Mouse (Mus musculus) lung, postnatal 36 days (tissue): ENCODE data around the gene Fam57b.

Experiments used
- DNase-seq: peaks from one replicate; pipeline ENCODE4 v3.0.0; 2022; ENCODE audit warnings: mixed read lengths

The Fam57b gene

GRCm38 (mm10) chr7:126832036-126832598 is 34.6 kb downstream of the Fam57b start:
- DNase-seq, result peak; percentile 91

- no peak for DNase-seq
Measured at GRCm38 (mm10) chr7:126833294-126833693, 35.8 kb downstream of the Fam57b start.

- no peak for DNase-seq
Measured at GRCm38 (mm10) chr7:126843276-126843675, 45.8 kb downstream of the Fam57b start.

- DNase-seq, result no peak
Measured at GRCm38 (mm10) chr7:126845516-126845915, 48.0 kb downstream of the Fam57b start.

GRCm38 (mm10) chr7:126847116-126847420 is 49.6 kb downstream of the Fam57b start, which contains the start of gene Doc2a:
Doc2a (plus strand) TSS chr7:126847416.
- no peak for DNase-seq

- no peak for DNase-seq
Measured at GRCm38 (mm10) chr7:126847421-126848398, 50.2 kb downstream of the Fam57b start.

- DNase-seq, result no peak
Measured at GRCm38 (mm10) chr7:126848794-126849193, 51.3 kb downstream of the Fam57b start.

GRCm38 (mm10) chr7:126850161-126850560 is 52.7 kb downstream of the Fam57b start:
- no peak for DNase-seq

- no peak for DNase-seq
Measured at GRCm38 (mm10) chr7:126851192-126851591, 53.7 kb downstream of the Fam57b start.

GRCm38 (mm10) chr7:126853454-126853853 is 56.0 kb downstream of the Fam57b start:
- DNase-seq, result peak; percentile 33

- DNase-seq, result no peak
Measured at GRCm38 (mm10) chr7:126855641-126856040, 58.2 kb downstream of the Fam57b start.

- DNase-seq, result peak; percentile 60
Measured at GRCm38 (mm10) chr7:126856741-126857420, 59.4 kb downstream of the Fam57b start.

- no peak for DNase-seq
Measured at GRCm38 (mm10) chr7:126860987-126861386, 63.5 kb downstream of the Fam57b start.

GRCm38 (mm10) chr7:126861429-126862130 is 64.1 kb downstream of the Fam57b start, which contains the start of gene Hirip3:
Hirip3 (plus strand) TSS chr7:126861972.
- peak; percentile 98 for DNase-seq

- DNase-seq, result peak; percentile 97
Measured at GRCm38 (mm10) chr7:126862147-126862784, 64.8 kb downstream of the Fam57b start, which contains the start of gene Ino80e. Ino80e (minus strand) TSS chr7:126862377.

- no peak for DNase-seq
Measured at GRCm38 (mm10) chr7:126863791-126864190, 66.3 kb downstream of the Fam57b start.

GRCm38 (mm10) chr7:126867534-126867933 is 70.1 kb downstream of the Fam57b start:
- peak; percentile 42 for DNase-seq

GRCm38 (mm10) chr7:126868003-126868402 is 70.5 kb downstream of the Fam57b start:
- DNase-seq, result peak; percentile 48

- DNase-seq, result no peak
Measured at GRCm38 (mm10) chr7:126869780-126870519, 72.5 kb downstream of the Fam57b start.

- DNase-seq, result no peak
Measured at GRCm38 (mm10) chr7:126870520-126870891, 73.0 kb downstream of the Fam57b start.

- no peak for DNase-seq
Measured at GRCm38 (mm10) chr7:126877239-126877638, 79.8 kb downstream of the Fam57b start.
